Mouse (Mus musculus) heart, postnatal 14 days (tissue): ENCODE data around the gene Pom121. TPM values are rescaled to one million over a fixed set of nuclear protein-coding genes. Genes with fewer than 3 reads are reported as not detected.

Experiments
- microRNA-seq, 2 experiments: library from miRNA; unstranded; fragments of <30 nt; microRNA quantifications; one replicate each; pipeline ENCODE4 v1.2.0; 2021 to 2022
- total RNA-seq, 2 experiments: library from RNA; stranded (reverse); gene quantifications; 2 replicates each; pipeline ENCODE4 v1.2.3; 2021

The Pom121 gene
- total RNA-seq, 2 experiments from 2014 or later = 15.8 to 18.2 TPM

Small RNAs within 50 kb of the gene (microRNA-seq; reads per million reads assigned to microRNA genes)
- gene Mir7033 = 0.85 to 1.1 reads per million in 2 experiments

Other genes with a start within 250 kb of the Pom121 start
- 10 to 100 TPM; 12.3 to 13.5 TPM for gene Tbl2, start 244.9 kb downstream of the Pom121 start, total RNA-seq
- gene Bcl7b, start 226.3 kb downstream of the Pom121 start, total RNA-seq = 10 to 100 TPM; 30.0 to 33.1 TPM
- 10 to 100 TPM; 43.1 to 44.9 TPM for gene Baz1b, start 207.3 kb downstream of the Pom121 start, total RNA-seq
- gene Fzd9, start 143.3 kb downstream of the Pom121 start, total RNA-seq = under 1 TPM; 0.29 to 0.55 TPM
- under 1 TPM; 0.29 to 0.61 TPM for gene Fkbp6, start 44.5 kb downstream of the Pom121 start, total RNA-seq
- gene Trim50, start 41.3 kb downstream of the Pom121 start, total RNA-seq = not detected
- 10 to 100 TPM; 14.5 to 17.0 TPM for gene Nsun5, start 24.6 kb downstream of the Pom121 start, total RNA-seq
- gene Hip1, start 150.6 kb upstream of the Pom121 start, total RNA-seq = 10 to 100 TPM; 45.6 to 45.9 TPM
- gene Ccl26, start 169.0 kb upstream of the Pom121 start, total RNA-seq = not detected
- 1 to 10 TPM; 1.6 to 2.2 TPM for gene Ccl24, start 178.5 kb upstream of the Pom121 start, total RNA-seq
- gene Rhbdd2, start 238.1 kb upstream of the Pom121 start, total RNA-seq = 10 to 100 TPM; 13.8 to 16.9 TPM